Mouse (Mus musculus) embryonic fibroblast, embryonic 13.5 days (primary cell): ENCODE data around the gene Hs6st1.

Experiments
- CTCF ChIP-seq: IDR thresholded peaks from 2 replicates; pipeline ENCODE4 v1.5.1; 2011; ENCODE audit warnings: mild to moderate bottlenecking, control low read depth, low read length, moderate library complexity, borderline replicate concordance; ENCODE audit not compliant: insufficient read depth
- POLR2A ChIP-seq: IDR thresholded peaks from 2 replicates; pipeline ENCODE4 v1.6.1; 2011; ENCODE audit warnings: low read depth, mild to moderate bottlenecking, control low read depth, low read length, moderate library complexity

GRCm38 (mm10) chr1:36070740-36071139 is 2.5 kb downstream of the Hs6st1 start:
- TF ChIP-seq POLR2A, result no peak
- TF ChIP-seq CTCF, result no peak
